Mouse (Mus musculus): ENCODE results near the gene Spry2.

The Spry2 gene

DNA sequence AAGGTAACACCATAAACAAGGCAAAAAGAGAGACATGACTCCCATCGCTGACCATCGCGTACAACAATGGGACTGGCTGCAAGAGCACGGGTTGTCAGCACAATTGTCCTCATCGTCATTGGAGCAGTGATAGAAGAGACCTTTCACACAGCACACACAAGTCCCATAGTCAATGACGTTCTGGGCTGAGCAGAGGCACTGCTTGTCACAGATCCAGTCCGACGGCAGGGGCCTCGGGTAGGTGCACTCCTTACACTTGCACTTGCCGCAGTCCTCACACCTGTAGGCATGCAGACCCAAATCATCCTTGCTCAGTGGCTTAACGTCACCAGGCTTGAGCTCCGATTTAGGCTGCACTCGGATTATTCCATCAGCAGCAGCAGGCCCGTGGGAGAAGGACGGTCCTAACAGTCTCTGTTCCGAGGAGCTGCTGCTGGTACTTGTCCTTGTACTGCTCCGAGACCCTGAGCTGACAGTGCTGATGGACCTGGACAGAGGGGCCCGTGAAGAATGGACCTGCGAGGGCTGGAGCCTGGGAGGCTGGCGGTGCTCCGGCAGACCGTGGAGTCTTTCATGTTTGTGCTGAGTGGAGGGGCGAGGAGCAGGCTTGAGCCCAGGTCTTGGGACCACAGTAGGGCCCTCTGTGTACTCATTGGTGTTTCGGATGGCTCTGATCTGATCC, 3.5 kb downstream of the Spry2 start:
- DNase-seq = peak; percentile 59

DNA sequence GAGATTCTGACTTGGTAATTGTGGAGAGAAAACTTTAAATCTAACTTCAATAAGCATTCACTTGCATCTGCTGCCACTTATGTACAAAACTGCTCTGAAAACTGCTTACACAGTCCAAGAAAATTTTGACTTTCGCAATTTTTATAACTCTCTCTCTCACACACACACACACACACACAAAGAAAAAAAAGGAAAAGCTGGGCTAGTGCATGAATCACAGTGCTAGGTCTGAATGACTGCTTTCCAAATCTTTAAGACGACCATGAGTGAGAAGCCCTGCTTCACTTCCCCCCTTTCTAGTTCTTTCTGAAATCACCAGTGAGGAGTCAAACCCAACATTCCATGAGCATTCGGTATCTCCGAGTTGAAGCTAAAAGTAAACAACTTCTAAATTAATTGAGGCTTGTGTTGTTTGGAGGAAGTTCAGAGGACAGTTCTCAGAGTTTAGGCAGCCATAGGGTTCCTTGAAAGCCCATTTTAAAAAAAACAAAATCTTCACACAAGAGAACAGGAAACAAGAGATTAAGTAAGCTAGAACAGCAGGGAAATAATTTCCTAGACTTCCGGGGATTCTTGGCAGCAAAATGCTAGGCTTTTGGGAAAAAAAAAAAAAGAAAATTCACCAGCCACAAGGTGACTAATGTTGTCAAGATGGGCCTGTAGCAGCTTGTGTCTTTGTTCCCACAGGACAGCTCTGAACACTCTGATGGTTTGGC, 5.9 kb downstream of the Spry2 start:
- no peak for DNase-seq

- no peak for DNase-seq
These were observed 9.8 kb downstream of the Spry2 start for GRCm38 (mm10) chr14:105886643-105887374.

DNA sequence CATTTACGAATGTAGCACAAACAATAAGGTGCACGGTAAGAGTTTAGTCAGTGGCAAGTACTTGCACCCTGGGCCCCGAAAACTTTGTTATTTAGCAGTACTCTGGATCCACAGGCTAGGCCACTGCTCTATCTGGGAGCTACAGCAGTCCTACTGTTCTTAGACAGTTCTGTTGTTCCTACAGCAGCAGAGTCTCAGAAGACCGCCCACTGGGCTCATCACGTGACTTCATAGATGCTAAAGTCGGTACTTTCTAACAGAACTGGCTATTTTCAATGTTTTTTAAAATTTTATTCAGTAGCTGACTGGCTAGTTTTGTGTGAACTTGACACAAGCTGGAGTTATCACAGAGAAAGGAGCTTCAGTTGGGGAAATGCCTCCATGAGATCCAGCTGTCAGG, 11.4 kb downstream of the Spry2 start:
- DNase-seq = no peak

GRCm38 (mm10) chr14:105883215-105883614, 13.4 kb downstream of the Spry2 start:
- no peak for DNase-seq

- DNase-seq = no peak
These were observed 18.3 kb downstream of the Spry2 start for GRCm38 (mm10) chr14:105878359-105878758.

DNA sequence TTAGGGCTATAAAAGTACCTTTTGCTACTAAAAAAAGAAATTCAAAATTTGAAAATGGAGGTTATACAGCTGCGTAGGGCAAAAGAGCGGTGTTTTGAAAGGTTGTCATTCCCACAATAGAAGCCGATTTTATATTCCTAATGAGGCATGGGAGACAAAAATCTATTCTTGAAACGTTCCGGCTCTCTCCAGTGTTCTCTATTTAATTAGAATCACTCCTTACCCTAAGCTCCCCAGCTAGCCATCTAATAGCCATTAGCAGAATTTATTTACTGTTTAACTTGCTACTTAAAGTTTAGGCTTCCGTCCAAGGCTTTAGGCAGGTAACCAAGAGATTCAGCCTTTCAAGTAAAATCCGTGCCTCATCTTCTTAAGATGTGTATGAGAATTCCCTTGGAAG, 20.2 kb downstream of the Spry2 start:
- DNase-seq = no peak

DNA sequence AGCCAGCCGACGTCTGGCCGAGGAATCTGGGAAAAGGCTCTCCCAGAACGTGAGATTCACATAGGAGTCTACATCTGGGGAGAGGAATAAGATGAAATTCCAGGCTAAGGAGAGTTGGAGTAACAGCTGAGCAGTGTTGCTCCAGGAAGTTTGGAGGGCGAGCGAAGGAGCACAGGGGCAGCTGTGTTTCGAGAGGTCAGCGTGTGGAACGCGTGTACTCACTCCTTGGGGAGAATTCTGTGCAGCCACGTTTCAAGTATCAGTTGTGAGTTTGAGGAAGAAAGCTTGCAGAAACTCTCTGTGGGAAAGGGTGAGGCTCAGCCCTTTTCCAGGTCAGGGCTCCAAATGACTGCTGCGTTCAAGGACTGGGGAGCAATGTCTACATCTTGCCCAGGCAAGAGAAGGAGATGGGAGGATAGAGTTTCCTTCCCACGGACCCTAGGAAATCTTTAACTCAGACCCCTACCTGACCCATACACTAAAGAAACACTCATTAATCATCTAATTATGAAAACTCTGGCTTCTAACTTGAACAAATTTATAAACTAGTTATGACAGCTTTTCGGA, 26.2 kb downstream of the Spry2 start:
- no peak for DNase-seq

GRCm38 (mm10) chr14:105865381-105865938, 31.2 kb downstream of the Spry2 start:
- DNase-seq = no peak

- no peak for DNase-seq
These were observed 34.4 kb downstream of the Spry2 start for GRCm38 (mm10) chr14:105862199-105862598.

DNA sequence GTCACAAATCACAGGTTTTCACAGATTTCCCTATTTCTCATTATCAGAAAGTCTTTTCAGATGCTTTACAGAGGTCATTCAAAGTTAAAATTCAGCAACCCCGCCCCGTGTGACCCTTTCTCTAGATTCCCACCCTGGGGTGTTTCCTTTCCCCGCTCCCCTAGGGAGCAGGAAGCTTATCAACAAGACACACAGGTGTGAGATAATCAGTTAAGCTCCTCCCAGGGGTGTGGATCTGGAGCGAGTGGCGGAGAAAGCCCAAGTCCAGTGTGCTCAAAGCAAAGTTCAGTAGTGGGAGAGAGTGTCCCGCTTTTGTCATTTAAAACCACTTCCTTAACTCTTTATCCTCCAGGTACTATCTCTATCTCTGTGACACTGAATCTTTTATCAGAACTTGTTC, 35.7 kb downstream of the Spry2 start:
- no peak for DNase-seq

- DNase-seq = no peak
These were observed 36.3 kb downstream of the Spry2 start for GRCm38 (mm10) chr14:105860276-105860675.

GRCm38 (mm10) chr14:105859876-105860275, 36.7 kb downstream of the Spry2 start:
- no peak for DNase-seq

GRCm38 (mm10) chr14:105859368-105859767, 37.3 kb downstream of the Spry2 start:
- DNase-seq = no peak

DNA sequence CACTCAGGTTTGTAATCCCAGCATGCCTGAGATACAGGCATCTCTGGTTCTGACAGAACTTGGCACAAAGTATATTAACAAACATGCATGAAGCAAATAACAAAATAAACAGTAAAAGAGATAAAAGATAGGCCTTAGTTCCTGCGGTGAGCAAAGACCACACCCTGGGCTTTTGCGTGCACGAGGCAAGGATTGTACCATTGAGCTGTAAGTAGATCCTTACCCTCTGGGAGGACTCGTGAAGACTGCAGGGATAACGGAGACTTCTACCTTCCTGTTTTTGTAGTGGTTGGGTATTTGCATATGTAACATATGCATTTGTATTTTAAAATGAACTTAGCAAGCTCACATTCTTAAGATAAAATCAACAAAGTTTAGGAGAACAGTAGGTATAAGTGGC, 37.7 kb downstream of the Spry2 start:
- DNase-seq = no peak

DNA sequence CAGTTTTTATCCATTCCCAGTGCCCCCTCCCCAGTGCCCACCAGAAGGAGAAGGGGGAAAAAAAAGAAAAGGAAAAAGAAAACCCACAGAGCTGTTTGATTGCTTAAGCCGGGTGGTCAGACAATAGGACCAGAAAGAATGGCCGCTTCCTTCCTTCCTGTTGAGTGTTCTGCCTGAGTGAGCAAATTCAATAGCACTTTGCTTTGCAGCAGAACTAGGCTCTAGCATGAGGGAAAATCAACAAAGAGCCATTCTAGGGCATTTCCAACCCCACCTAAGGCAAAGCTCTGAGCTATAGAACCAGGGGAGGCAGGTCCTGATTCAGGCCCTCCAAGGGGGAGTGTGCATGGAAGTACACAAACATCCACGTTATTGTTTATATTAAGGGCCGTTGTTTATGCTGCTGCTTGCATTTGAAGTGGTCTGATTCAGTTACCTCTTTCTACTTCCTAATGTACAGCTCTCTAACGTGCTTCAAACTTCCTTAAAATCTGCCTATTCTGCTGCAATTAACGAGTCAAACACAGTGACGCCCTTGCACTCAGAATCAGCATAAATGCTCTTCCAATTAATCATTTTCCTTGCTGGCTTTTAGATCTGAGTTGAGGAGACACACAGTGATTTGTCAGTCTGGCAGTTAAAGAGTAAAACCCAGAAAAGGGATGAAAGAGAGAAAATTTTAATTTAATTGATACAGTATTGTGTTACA, 45.1 kb downstream of the Spry2 start:
- no peak for DNase-seq

Data from cerebellum, adult 11-12 months (tissue).